Mouse (Mus musculus) ES-E14 (cell line): Measurements from ENCODE around the gene Aplp2. TPM values are rescaled to one million over a fixed set of nuclear protein-coding genes. Genes with fewer than 3 reads are reported as not detected.

Experiments used
- DNase-seq: peaks from one replicate; pipeline ENCODE4 v3.0.0-alpha.2; 2013; ENCODE audit warnings: low read depth, low spot score
- H3K27ac ChIP-seq: 2 replicates; pipeline ENCODE4 v1.5.1; 2012; ENCODE audit warnings: low read depth, mild to moderate bottlenecking, low read length, moderate library complexity, mixed read lengths; ENCODE audit not compliant: poor library complexity, insufficient read depth, severe bottlenecking
- H3K36me3 ChIP-seq: 2 replicates; pipeline ENCODE4 v1.6.1; 2012; ENCODE audit warnings: mild to moderate bottlenecking, low read length, moderate library complexity, mixed read lengths; ENCODE audit not compliant: control insufficient read depth, poor library complexity, insufficient read depth, severe bottlenecking
- H3K4me1 ChIP-seq, 2 experiments: fragments of 150-350 bp in 1 of 2; sonication (generic) in 1 of 2; 2 replicates each; pipeline ENCODE4 v1.6.1; 2012; ENCODE audit warnings: low read length in 2 of 2, mild to moderate bottlenecking in 1 of 2, mixed read lengths in 1 of 2; ENCODE audit not compliant: control insufficient read depth in 2 of 2, insufficient read depth in 2 of 2, poor library complexity in 1 of 2
- H3K4me3 ChIP-seq, 2 experiments: fragments of 150-350 bp in 1 of 2; sonication (generic) in 1 of 2; 2 replicates each; pipeline ENCODE4 v1.5.1; 2012; ENCODE audit warnings: low read length in 2 of 2, low read depth in 1 of 2, mild to moderate bottlenecking in 1 of 2, mixed read lengths in 1 of 2; ENCODE audit not compliant: insufficient read depth in 1 of 2, poor library complexity in 1 of 2, severe bottlenecking in 1 of 2
- H3K9ac ChIP-seq: 2 replicates; pipeline ENCODE4 v1.6.1; 2012; ENCODE audit warnings: low read depth, mild to moderate bottlenecking, low read length, mixed read lengths; ENCODE audit not compliant: poor library complexity, insufficient read depth, severe bottlenecking
- H3K9me3 ChIP-seq: fragments of 150-350 bp; sonication (generic); 2 replicates; pipeline ENCODE4 v1.6.1; 2012; ENCODE audit warnings: low read depth, mild to moderate bottlenecking, low read length; ENCODE audit not compliant: control insufficient read depth, insufficient read depth
- CHD2 ChIP-seq: IDR thresholded peaks from 2 replicates; pipeline ENCODE4 v1.6.1; 2014; ENCODE audit warnings: mild to moderate bottlenecking, low read depth, low read length, inconsistent platforms
- HCFC1 ChIP-seq: IDR thresholded peaks from 2 replicates; pipeline ENCODE4 v1.6.1; 2012; ENCODE audit warnings: low read length, inconsistent platforms, borderline replicate concordance; ENCODE audit not compliant: insufficient read depth
- MAFK ChIP-seq: IDR thresholded peaks from 2 replicates; pipeline ENCODE4 v1.6.1; 2014; ENCODE audit warnings: mild to moderate bottlenecking, low read depth, low read length, inconsistent platforms; ENCODE audit not compliant: insufficient read depth
- ZC3H11A ChIP-seq: IDR thresholded peaks from 2 replicates; pipeline ENCODE4 v1.6.1; 2012; ENCODE audit warnings: low read depth, mild to moderate bottlenecking, inconsistent platforms, low read length, borderline replicate concordance
- ZNF384 ChIP-seq: IDR thresholded peaks from 2 replicates; pipeline ENCODE4 v1.6.1; 2012; ENCODE audit warnings: low read depth, low read length, inconsistent platforms
- in situ Hi-C, 2 experiments: fragments of 600-800 bp; cut with MboI; formaldehyde crosslinking; loops; one replicate each; pipeline ENCODE4 v1.15.1; 2025; ENCODE audit warnings: low sequenced_read_pairs in 2 of 2, inconsistent platforms in 1 of 2; ENCODE audit not compliant: unreplicated experiment in 2 of 2
- total RNA-seq: library from RNA; depleted of rRNA; stranded (reverse); fragments of 300-350 nt; gene quantifications from 2 replicates; pipeline ENCODE4 v1.2.3, GENCODE M21; 2012

Gene Aplp2
- total RNA-seq, 1 experiment: 320 TPM

DNA sequence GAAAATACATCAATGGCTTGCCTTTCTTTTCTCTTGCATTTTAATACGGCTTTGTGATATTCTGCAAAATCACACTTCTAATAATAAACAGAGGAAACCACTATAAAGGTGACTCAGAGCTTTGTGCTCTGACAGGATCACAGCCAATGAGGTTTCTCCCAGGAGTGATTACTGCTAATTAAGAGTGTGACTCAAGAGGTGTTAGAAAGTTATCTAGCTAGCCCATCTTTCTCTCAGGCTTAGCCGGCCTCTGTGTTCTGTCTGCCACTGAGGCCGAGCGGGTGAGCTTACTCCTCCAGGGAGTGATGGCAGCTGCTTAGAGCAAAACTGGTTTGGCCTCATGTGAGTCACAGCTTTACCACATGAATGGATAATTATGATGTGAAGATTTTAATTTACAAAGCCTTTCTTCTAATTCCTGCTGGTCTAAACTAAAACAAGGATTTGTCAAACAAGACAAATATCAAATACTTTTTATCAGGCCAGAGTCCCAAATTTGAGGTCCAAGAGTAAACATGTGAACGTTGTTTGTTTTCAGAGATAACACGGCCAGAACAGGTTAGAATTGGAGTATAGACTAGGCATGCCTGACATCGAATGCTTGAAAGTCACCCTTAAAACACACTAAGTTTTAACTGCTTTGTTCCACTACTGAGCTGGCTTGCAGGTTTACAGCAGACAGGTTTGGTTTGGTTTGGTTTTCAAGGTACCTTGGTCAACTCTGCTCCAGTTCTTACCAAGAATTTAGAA lies 6.2 kb upstream of the Aplp2 start:
- no peak for TF ChIP-seq MAFK
- TF ChIP-seq HCFC1: no peak
- TF ChIP-seq ZNF384: no peak
- TF ChIP-seq CHD2: no peak
- TF ChIP-seq ZC3H11A: no peak
- Histone ChIP-seq H3K9me3 (no peaks in the 10 kb centered on the region), H3K27ac (no peak overlapping the region), H3K9ac (no peak overlapping the region), H3K36me3 (no peaks in the 10 kb centered on the region), H3K4me3 (no peak overlapping the region), H3K4me1 (peaks cover 0 to 3% of the 10 kb centered on the region in 2 experiments; a peak in 1 of 4 replicates)
- DNase-seq: no peak
- in situ Hi-C loops: no loop called here

DNA sequence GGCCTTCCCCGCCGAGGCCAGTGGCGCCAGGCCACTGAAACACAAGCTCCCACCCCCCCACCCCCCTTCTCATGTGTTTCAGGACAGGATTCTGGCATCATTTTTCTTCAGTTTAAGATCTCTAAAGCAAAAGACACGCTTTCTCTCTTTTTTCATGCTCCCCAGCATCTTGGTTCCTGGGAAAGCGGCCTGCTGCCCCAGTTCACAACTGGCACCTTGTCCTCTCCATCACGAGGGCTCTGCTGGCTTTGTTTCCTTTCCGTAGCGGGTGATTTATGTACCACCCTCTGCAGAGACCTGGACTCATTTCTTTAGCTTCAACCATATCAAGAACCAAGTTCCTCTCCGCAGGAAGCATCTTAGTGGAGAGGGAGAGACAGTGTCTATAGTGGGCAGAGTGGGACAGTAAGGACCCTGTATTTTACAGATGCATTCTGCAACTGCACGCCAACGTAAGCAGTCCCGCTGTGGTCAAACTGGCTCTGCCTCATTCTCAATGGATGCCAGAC lies 939 bp upstream of the Aplp2 start:
- TF ChIP-seq ZNF384: no peak
- TF ChIP-seq CHD2: no peak
- TF ChIP-seq HCFC1: no peak
- TF ChIP-seq MAFK: no peak
- no peak for TF ChIP-seq ZC3H11A
- Histone ChIP-seq H3K9ac (peak overlapping the region; percentile 71), H3K27ac (no peak overlapping the region), H3K9me3 (no peaks in the 10 kb centered on the region), H3K4me1 (peaks cover 2 to 6% of the 10 kb centered on the region in 2 experiments; a peak in 1 of 4 replicates), H3K36me3 (no peaks in the 10 kb centered on the region), H3K4me3 (peak overlapping the region; percentile 68 to 75)
- DNase-seq: no peak
- in situ Hi-C loops: no loop called here

DNA sequence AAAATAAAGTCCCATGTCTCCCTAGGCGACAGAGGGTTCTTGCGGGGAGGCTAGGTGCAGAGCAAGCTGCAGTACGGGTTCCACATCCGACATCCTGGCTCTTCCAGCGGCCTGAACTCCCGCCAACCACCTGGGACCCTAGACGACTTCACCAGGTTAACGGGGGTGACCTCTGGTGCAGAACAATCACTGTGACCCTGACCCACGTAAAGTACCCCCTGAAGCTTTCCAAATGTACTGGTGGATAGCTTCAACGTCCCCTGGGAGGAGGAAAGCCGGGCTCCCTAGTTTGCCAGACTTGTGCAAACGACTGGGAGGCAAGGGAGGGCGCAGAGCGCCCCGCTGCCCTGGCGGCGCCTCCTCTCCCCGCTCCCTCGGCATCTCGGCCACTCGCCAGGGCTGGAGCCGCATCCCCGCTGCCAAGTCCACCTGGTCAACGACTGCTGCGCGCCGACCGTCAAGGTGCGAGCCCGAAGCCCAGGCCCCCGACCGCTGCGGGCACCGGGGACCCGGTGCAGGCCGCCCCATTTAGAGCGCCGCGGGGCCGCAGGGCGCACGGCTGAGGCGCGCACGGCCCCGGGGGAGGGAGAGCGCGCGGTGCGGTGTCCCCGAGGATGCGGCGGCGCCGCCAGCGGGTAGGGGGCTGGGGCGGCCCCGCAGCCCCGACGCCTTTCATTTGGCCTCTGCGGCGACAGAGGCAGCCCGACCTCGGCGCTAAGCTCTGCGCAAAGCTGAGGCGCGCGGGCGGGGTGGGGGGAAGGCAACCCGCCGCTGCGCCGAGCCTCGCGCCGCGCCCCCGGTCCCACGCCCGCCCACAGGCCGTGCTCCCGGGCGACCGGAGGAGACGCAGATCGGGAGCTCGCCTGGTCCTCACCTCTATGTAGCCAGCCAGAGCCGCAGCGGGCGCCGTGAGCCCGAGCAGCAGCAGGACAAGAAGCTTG lies 596 bp downstream of the Aplp2 start:
- no peak for DNase-seq
- no peak for TF ChIP-seq ZC3H11A
- no peak for TF ChIP-seq ZNF384
- TF ChIP-seq HCFC1: no peak
- no peak for TF ChIP-seq MAFK
- TF ChIP-seq CHD2: no peak
- H3K9me3 ChIP-seq: no peaks in the 10 kb centered on the region
- peak overlapping the region; percentile 77 for H3K9ac ChIP-seq
- H3K27ac ChIP-seq: no peak overlapping the region; the same call in 1 of the 2 replicates
- in situ Hi-C loops: no loop called here
- peak overlapping the region; percentile 92 to 98 for H3K4me3 ChIP-seq
- H3K36me3 ChIP-seq: no peaks in the 10 kb centered on the region
- H3K4me1 ChIP-seq: peaks cover 2 to 6% of the 10 kb centered on the region in 2 experiments; a peak in 1 of 4 replicates

DNA sequence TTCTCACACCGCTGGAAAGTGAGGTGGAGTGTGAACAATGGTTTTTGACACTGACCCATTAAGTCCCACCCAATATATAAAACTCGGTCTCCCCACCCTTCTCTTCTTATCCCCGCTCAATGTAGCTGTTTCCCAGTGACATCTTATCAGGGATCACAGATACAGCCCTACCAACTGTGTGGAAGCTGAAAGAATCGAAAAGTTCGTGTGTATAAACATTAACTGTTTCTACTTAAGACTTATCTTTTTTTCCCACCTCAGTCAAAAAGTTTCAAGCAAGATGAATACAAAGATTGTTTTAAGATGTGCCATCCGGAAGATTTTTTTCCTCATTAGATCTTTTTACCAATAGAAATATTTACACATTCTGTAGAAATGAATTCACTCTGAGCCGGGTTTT lies 1.5 kb downstream of the Aplp2 start:
- DNase-seq: no peak
- Histone ChIP-seq H3K9me3 (no peaks in the 10 kb centered on the region), H3K9ac (no peak overlapping the region), H3K27ac (no peak overlapping the region), H3K36me3 (no peaks in the 10 kb centered on the region), H3K4me1 (peaks cover 2 to 6% of the 10 kb centered on the region in 2 experiments; a peak in 1 of 4 replicates), H3K4me3 (peak overlapping the region in 1 of 2 experiments; percentile 98; a peak in 3 of 4 replicates)
- TF ChIP-seq ZNF384: no peak
- no peak for TF ChIP-seq HCFC1
- no peak for TF ChIP-seq CHD2
- TF ChIP-seq MAFK: no peak
- in situ Hi-C loops: no loop called here
